Mouse (Mus musculus) kidney, embryonic 16.5 days (tissue): Measurements from ENCODE around the gene Cpsf4l. TPM values are rescaled to one million over a fixed set of nuclear protein-coding genes. Genes with fewer than 3 reads are reported as not detected.
"Not testable (repeated sequence)": the region's sequence is repeated elsewhere in the genome, so short reads cannot be mapped to it uniquely, and the experiment has no call there.

Experiments used
- ATAC-seq: fragments of 200-750 bp; cut with Nextera tagmentation; 2 replicates; pipeline ENCODE4 v1.8.0; 2017; ENCODE audit warnings: moderate TSS enrichment; ENCODE audit not compliant: low FRiP score, low TSS enrichment
- H3K27ac ChIP-seq: fragments of 300-500 bp; sonication (generic); 2 replicates; pipeline ENCODE4 v1.5.1; 2014; ENCODE audit warnings: low read length
- H3K27me3 ChIP-seq: fragments of 300-500 bp; sonication (generic); 2 replicates; pipeline ENCODE4 v1.6.1; 2014; ENCODE audit warnings: low read length, control low read depth, mixed read lengths; ENCODE audit not compliant: insufficient read depth
- H3K36me3 ChIP-seq: fragments of 300-500 bp; sonication (generic); 2 replicates; pipeline ENCODE4 v1.6.1; 2014; ENCODE audit warnings: low read length, control low read depth, mixed read lengths; ENCODE audit not compliant: insufficient read depth
- H3K4me1 ChIP-seq: fragments of 300-500 bp; sonication (generic); 2 replicates; pipeline ENCODE4 v1.6.1; 2014; ENCODE audit warnings: low read length, control low read depth, mixed read lengths; ENCODE audit not compliant: insufficient read depth
- H3K4me2 ChIP-seq: fragments of 300-500 bp; sonication (generic); replicated peaks from 2 replicates; pipeline ENCODE4 v1.6.1; 2014; ENCODE audit warnings: low read depth, low read length
- H3K4me3 ChIP-seq: fragments of 300-500 bp; sonication (generic); 2 replicates; pipeline ENCODE4 v1.5.1; 2014; ENCODE audit warnings: mild to moderate bottlenecking, low read length
- H3K9ac ChIP-seq: fragments of 300-500 bp; sonication (generic); replicated peaks from 2 replicates; pipeline ENCODE4 v1.6.1; 2014; ENCODE audit warnings: low read length
- H3K9me3 ChIP-seq: fragments of 300-500 bp; sonication (generic); 2 replicates; pipeline ENCODE4 v1.6.1; 2016; ENCODE audit warnings: low read length, control low read depth
- WGBS: fragments of 180-500 bp; shearing (Covaris S2); extraction: QIAGEN DNeasy Blood & Tissue Kit; methylation state at CpG from one replicate; pipeline ENCODE4 v1.1.7; 2014; 5-methylcytosine and 5-hydroxymethylcytosine counted together
- polyA plus RNA-seq: library from polyadenylated mRNA; unstranded; fragments of >200 nt; fragmentation: Nextera tagmentation; extraction: Ambion mirVana; gene quantifications from 2 replicates; pipeline ENCODE4 v1.2.1, GENCODE M21; 2015

The Cpsf4l gene
- polyA plus RNA-seq, 1 experiment from 2014 or later, result 1.3 TPM

DNA sequence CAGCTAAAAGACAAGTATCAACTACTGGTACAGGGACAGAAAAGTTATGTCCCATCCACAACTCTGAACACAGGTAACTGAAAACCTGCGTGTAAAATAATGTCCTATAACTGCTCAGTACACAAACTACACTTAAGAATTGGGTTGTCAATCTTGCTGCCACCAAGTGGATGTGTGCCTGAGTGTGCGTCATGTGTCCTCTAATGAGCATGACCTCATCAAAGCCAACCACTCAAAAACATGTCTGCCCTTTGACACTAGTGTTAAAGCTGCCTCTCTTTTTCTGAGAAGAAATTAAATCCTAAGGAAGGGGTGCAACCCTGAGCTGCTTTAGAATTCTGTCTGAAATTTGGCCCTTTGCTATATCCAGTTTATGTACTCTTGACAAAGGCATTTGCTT lies 45.5 kb downstream of the Cpsf4l start:
- Histone ChIP-seq H3K4me2 (no peak overlapping the region), H3K27me3 (no peaks in the 10 kb centered on the region), H3K4me3 (no peak overlapping the region), H3K27ac (no peak overlapping the region), H3K36me3 (peaks cover 47% of the 10 kb centered on the region), H3K9me3 (no peaks in the 10 kb centered on the region), H3K9ac (no peak overlapping the region), H3K4me1 (peaks cover 28% of the 10 kb centered on the region)
- 80% methylated on average over 2 of the region's 2 CpGs for WGBS
- no peak for ATAC-seq

DNA sequence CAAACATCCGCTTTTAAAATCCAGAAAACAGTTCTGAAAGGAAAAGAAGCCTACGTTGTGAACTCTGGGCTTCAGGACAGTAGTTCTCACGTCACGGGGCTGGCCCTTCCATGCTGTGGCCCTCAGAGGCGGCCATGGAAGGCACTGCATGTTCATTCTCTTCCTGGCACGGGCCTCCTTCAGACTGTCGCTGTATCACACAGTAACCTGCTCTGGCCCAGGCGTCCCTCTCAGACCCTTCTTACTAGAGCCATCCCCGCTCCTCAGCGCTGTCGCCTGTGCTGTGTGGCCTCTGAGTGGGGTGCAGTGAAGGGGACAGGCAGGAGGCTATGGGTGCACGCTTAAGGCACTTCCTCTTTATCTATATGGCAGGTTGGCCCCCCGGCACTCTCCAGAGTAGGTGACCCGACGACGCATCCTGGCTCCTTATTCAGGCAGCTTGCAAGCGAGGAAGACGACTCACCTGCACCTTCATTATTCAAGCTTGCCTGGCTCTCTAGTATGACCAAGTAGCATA lies 47.9 kb downstream of the Cpsf4l start:
- H3K27ac ChIP-seq, result no peak overlapping the region
- no peaks in the 10 kb centered on the region for H3K27me3 ChIP-seq
- H3K4me3 ChIP-seq, result no peak overlapping the region
- ATAC-seq, result no peak
- peaks cover 19% of the 10 kb centered on the region for H3K4me1 ChIP-seq
- 93% methylated on average over 18 of the region's 18 CpGs for WGBS
- no peak overlapping the region for H3K4me2 ChIP-seq
- H3K9ac ChIP-seq, result no peak overlapping the region
- no peaks in the 10 kb centered on the region for H3K9me3 ChIP-seq
- H3K36me3 ChIP-seq, result peaks cover 65% of the 10 kb centered on the region

DNA sequence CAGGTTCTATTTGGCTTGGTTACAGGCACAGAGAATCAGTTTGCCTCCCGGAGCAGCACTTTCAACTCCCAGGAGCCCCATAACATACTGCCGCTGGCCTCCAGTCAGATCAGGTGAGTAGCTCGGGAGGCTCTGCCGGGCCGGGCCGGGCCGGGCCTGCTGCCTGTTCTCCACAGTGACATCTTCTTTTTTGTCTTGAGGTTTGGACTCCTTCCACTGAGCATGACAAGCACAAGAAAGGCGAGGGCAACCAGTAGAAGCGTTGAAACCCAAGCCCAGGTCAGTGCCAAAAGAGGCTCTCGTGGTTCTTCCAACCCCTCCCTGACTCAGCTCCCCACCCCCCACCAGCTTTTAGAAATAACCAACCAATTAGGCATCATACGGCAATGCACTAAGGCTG lies 48.9 kb downstream of the Cpsf4l start:
- Histone ChIP-seq H3K9ac (no peak overlapping the region), H3K36me3 (peaks cover 75% of the 10 kb centered on the region)

DNA sequence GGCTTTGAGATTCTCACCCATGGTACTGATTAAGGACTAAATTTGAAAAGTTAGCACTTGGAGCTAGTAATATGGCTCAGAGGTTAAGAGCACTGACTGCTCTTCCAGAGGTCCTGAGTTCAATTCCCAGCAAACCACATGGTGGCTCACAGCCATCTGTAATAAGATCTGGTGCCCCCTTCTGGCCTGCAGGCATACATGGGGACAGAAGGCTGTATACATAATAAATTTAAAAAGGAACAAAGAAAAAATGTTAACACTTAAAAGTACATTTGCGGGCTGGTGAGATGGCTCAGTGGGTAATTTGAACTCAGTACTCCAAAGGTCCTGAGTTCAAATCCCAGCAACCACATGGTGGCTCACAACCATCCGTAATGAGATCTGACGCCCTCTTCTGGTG lies 49.6 kb downstream of the Cpsf4l start:
- H3K4me3 ChIP-seq, H3K27ac ChIP-seq, H3K9me3 ChIP-seq, ATAC-seq, H3K4me2 ChIP-seq, H3K27me3 ChIP-seq, H3K9ac ChIP-seq: not testable (repeated sequence)
- Histone ChIP-seq H3K36me3 (peaks cover 82% of the 10 kb centered on the region), H3K4me1 (peaks cover 14% of the 10 kb centered on the region)
- 93% methylated on average over 3 of the region's 3 CpGs for WGBS

More for the DNA sequence above, 48.9 kb downstream of the Cpsf4l start:
- Histone ChIP-seq H3K4me2 (no peak overlapping the region), H3K9me3 (no peaks in the 10 kb centered on the region), H3K4me1 (peaks cover 14% of the 10 kb centered on the region), H3K4me3 (no peak overlapping the region), H3K27ac (no peak overlapping the region), H3K27me3 (no peaks in the 10 kb centered on the region)
- ATAC-seq, result no peak
- 92% methylated on average over 11 of the region's 11 CpGs for WGBS

DNA sequence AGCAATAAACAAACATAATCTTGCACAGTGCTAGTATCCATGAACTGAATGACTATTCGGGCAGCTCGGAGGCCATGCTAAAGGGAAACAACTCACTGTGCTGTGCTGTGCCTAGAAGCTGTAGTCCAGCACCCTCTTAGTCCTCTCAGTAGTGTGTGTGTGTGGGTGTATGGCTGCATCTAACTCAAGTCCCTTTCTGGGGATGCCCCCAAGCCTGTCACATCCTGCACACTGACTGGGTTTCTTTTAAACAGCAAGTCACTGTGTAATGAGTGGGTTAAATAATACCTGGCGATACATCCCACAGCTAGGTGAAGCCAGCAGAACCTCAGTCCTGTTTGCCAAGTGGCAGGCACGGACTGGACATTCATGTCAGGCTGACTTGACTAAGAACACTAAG lies 51.1 kb downstream of the Cpsf4l start:
- peaks cover 90% of the 10 kb centered on the region for H3K36me3 ChIP-seq
- H3K4me2 ChIP-seq, result no peak overlapping the region
- H3K4me1 ChIP-seq, result peaks cover 14% of the 10 kb centered on the region
- H3K4me3 ChIP-seq, result no peak overlapping the region
- WGBS, result 61% methylated on average over 4 of the region's 4 CpGs
- H3K9ac ChIP-seq, result no peak overlapping the region
- H3K27ac ChIP-seq, result no peak overlapping the region
- H3K9me3 ChIP-seq, result no peaks in the 10 kb centered on the region
- no peaks in the 10 kb centered on the region for H3K27me3 ChIP-seq
- ATAC-seq, result 0 out of 2 replicates have a peak, but pooled peaks have one; percentile 10

DNA sequence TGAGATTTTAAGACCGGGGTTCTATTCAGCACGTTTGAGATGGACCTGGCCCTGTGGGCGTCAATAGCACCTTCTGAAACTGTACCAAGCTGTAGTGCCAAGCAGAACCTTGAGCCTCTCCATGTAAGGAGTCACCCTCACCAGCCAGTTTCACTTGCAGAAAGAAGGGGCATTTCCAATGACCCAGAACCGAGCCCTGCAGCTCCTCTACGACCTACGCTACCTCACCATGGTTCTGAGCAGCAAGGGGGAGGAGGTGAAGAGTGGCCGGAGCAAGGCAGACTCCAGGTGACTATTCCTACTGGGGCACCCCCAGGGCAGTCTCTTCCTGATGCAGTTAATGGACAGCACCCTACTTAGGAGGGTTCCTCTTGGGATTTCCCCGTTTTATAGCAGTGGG lies 51.5 kb downstream of the Cpsf4l start:
- Histone ChIP-seq H3K36me3 (peaks cover 90% of the 10 kb centered on the region), H3K4me2 (no peak overlapping the region), H3K4me3 (no peak overlapping the region), H3K27ac (0 out of 2 replicates have a peak overlapping the region, but pooled peaks have one; percentile 14), H3K9ac (no peak overlapping the region), H3K4me1 (peaks cover 14% of the 10 kb centered on the region), H3K27me3 (no peaks in the 10 kb centered on the region), H3K9me3 (no peaks in the 10 kb centered on the region)
- ATAC-seq, result peak; percentile 37
- 60% methylated on average over 8 of the region's 8 CpGs for WGBS

DNA sequence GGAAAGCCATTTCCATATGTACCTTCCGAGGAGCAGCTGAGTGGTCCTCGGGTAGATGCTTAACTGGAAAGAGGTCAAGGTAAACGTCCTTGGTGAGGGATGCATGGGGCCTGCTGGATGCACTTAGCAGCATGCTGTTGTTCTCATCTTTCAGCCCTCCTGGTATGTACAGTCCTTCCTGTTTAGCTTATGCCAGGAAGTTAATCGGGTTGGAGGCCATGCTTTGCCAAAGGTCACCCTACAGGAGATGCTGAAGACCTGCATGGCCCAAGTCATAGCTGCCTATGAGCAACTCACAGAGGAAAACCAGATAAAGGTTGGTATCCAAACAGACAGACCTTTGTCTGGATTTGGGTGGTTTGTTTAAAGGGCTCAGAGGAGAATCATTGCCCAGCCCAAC lies 52.6 kb downstream of the Cpsf4l start:
- no peak for ATAC-seq
- H3K9me3 ChIP-seq, result no peaks in the 10 kb centered on the region
- no peak overlapping the region for H3K27ac ChIP-seq
- 55% methylated on average over 4 of the region's 4 CpGs for WGBS
- H3K4me2 ChIP-seq, result no peak overlapping the region
- no peak overlapping the region for H3K4me3 ChIP-seq
- H3K9ac ChIP-seq, result no peak overlapping the region
- H3K4me1 ChIP-seq, result peaks cover 25% of the 10 kb centered on the region
- no peaks in the 10 kb centered on the region for H3K27me3 ChIP-seq
- H3K36me3 ChIP-seq, result peaks cover 94% of the 10 kb centered on the region

DNA sequence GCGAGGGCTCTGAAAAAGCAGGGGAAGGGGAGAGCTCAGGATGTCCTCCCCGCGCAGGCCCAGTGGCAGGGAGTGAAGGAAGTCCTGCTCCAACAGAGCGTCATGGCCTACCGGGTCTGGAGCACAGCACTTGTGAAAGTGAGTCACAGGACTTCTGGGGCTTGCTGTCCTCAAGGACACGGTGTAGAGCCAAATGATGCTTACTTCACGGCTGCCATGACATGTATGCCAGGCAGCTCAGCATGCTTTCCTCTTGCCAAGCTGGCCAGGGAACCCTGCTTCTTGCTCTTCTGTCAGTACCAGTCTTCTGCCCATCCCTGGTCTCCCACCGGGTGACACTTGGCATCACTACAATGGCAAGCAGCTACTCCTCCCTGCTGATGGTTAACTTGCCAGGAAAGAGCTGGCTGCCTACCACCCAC lies 53.3 kb downstream of the Cpsf4l start:
- Histone ChIP-seq H3K4me3 (no peak overlapping the region), H3K4me2 (no peak overlapping the region), H3K9ac (no peak overlapping the region), H3K4me1 (peaks cover 31% of the 10 kb centered on the region), H3K9me3 (no peaks in the 10 kb centered on the region), H3K27me3 (no peaks in the 10 kb centered on the region), H3K27ac (no peak overlapping the region), H3K36me3 (peaks cover 92% of the 10 kb centered on the region)
- WGBS, result 88% methylated on average over 8 of the region's 8 CpGs
- ATAC-seq, result no peak

DNA sequence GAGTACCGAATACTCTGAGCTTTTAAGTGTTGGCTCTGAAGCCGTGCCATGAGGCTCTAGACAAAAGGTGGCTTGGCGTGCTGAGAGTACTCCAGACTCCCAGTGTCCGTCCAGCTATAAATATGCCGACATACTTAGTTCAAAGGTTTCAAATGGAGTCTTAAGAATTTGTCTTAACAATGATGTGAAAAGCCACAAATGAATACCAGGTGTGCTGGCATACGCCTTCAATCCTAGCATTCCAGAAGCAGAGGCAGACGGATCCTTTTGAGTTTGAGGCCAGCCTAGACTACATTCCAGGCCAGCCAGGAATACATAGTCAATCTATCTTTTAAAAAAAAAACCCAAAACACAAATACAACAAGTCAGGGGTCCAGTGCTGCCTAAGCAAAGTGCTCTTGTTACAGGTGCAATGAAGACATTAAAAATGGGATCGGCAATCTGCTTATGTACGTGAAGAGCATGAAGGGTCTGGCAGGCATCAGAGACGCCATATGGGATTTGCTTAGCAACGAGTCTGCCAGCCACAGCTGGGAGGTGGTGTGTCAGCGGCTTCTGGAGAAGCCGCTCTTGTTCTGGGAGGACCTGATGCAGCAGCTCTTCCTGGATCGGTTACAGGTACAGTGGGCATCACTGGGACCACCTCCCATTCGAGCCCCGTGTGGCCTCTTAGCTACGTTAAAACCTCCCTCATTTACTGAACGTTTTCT lies 55.1 kb downstream of the Cpsf4l start:
- 87% methylated on average over 18 of the region's 18 CpGs for WGBS
- ATAC-seq, result no peak

DNA sequence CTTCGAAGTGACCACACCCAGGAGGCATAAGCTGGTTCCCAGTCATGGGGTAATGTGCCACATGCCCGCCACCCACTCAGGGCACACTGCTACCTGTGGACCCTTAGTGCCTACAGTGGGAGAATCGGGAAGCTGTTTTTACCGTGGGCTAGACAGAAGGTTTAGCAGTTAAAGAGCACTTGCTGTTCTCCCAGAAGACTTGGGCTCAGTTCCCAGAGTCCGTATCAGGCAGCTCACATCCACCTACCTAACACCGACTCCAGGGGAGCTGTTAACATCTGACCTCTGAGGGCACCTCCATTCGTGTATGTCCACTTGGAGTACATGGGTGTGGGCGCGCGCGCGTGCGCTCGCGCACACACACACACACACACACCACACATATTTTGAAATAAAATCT lies 55.7 kb downstream of the Cpsf4l start:
- H3K36me3 ChIP-seq, result peaks cover 71% of the 10 kb centered on the region
- no peak overlapping the region for H3K4me2 ChIP-seq
- peaks cover 42% of the 10 kb centered on the region for H3K4me1 ChIP-seq
- no peak overlapping the region for H3K9ac ChIP-seq
- no peaks in the 10 kb centered on the region for H3K9me3 ChIP-seq
- 89% methylated on average over 15 of the region's 15 CpGs for WGBS
- H3K4me3 ChIP-seq, result no peak overlapping the region
- H3K27me3 ChIP-seq, result no peaks in the 10 kb centered on the region
- no peak for ATAC-seq
- no peak overlapping the region for H3K27ac ChIP-seq

More for the DNA sequence above, 55.1 kb downstream of the Cpsf4l start:
- Histone ChIP-seq H3K4me1 (peaks cover 45% of the 10 kb centered on the region), H3K36me3 (peaks cover 75% of the 10 kb centered on the region), H3K27ac (no peak overlapping the region), H3K27me3 (no peaks in the 10 kb centered on the region), H3K9me3 (no peaks in the 10 kb centered on the region), H3K4me3 (no peak overlapping the region), H3K4me2 (no peak overlapping the region), H3K9ac (no peak overlapping the region)
